Mouse (Mus musculus): Measurements from ENCODE around the gene Cd19. TPM values are rescaled to one million over a fixed set of nuclear protein-coding genes. Genes with fewer than 3 reads are reported as not detected.

The Cd19 gene
- polyA plus RNA-seq, 1 experiment: 196 TPM

DNA sequence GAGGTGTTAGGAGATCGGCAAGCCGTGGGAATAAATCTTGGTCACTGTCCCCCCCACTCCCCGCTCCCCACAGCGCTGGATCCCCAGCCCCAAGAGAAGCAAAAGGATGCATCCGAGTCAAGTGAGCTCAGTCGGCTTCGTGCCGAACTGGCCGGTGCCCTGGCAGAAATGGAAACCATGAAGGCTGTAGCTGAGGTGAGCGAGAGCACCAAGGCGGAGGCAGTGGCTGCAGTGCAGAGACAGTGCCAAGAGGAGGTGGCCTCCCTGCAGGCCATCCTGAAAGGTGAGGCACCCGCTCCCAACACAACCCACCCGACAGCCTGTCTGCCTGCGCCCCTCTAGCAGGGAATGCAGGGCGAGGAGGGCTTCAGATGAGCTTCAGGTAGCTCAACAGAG, 14.8 kb upstream of the Cd19 start:
- peak overlapping the region; percentile 82 for H3K4me3 ChIP-seq (replicated peaks; ENCODE audit: control insufficient read depth, low read depth, low read length)
- TF ChIP-seq CTCF (IDR thresholded peaks at IDR 0.05; ENCODE audit: control insufficient read depth, insufficient read depth, low read length) (no peak), POLR2A (IDR thresholded peaks at IDR 0.05; ENCODE audit: borderline replicate concordance, control insufficient read depth, low read depth, low read length) (no peak)
- 45% methylated on average over 15 of the region's 15 CpGs for WGBS
- no peak overlapping the region for H3K27ac ChIP-seq (ENCODE audit: control insufficient read depth, insufficient read depth, low read depth, low read length, poor library complexity)
- H3K4me1 ChIP-seq (ENCODE audit: control insufficient read depth, insufficient read depth, low read length): peaks cover 5% of the 10 kb centered on the region

DNA sequence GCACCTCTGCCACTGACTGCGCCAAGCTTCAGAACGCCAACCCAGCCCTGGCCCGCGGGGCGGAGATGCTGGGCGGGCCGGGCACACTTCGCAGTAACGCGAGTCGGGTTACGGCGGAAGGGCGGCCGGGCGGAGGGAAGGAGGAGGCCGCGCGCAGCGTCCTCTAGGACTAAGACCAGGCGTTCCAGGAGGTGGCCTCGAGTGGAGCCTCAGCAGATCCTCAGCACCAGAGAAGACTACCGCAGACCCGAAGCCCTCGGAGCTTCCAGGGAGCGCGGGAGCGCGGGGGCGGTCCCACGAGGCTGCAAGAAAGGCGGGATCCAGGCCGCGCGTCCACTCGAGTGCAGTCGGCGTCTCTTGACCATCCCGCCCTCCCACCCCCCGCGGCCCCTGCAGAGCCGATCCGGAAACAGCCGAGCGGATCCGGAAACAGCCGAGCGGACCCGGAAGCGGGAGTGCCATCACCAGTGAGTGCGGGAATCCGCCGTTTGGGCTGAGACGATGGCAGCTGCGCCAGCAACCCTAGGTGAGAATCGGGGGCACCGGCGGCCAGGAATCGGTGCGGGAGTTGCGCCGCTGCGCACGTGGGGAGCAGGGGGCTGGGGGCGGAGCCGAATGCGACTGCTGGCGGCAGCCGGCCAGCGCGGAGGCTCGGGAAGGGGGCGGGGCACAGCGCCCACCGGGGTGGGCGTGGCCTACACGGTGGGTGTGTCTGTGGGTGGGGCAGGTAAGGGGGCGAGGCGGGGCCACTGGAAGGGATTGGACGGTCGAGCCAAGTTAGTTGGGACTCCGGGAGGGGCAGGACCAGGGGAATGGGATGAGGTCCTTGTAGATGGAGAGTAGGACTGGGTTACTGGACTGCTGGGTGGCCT, 14.2 kb upstream of the Cd19 start, which contains the start of gene Rabep2:
Rabep2 (plus strand) TSS at position 129 of the 872 bp plus-strand sequence.
- peak; percentile 47; the same call in 1 of the 2 replicates for TF ChIP-seq POLR2A (IDR thresholded peaks at IDR 0.05; ENCODE audit: borderline replicate concordance, control insufficient read depth, low read depth, low read length)
- TF ChIP-seq CTCF (IDR thresholded peaks at IDR 0.05; ENCODE audit: control insufficient read depth, insufficient read depth, low read length): no peak
- peaks cover 5% of the 10 kb centered on the region for H3K4me1 ChIP-seq (ENCODE audit: control insufficient read depth, insufficient read depth, low read length)
- peak within 1 kb of the TSS; percentile 94 for H3K27ac ChIP-seq (ENCODE audit: control insufficient read depth, insufficient read depth, low read depth, low read length, poor library complexity)
- WGBS: under 1% methylated on average over 82 of the region's 82 CpGs
- H3K4me3 ChIP-seq (replicated peaks; ENCODE audit: control insufficient read depth, low read depth, low read length): peak within 1 kb of the TSS; percentile 82

DNA sequence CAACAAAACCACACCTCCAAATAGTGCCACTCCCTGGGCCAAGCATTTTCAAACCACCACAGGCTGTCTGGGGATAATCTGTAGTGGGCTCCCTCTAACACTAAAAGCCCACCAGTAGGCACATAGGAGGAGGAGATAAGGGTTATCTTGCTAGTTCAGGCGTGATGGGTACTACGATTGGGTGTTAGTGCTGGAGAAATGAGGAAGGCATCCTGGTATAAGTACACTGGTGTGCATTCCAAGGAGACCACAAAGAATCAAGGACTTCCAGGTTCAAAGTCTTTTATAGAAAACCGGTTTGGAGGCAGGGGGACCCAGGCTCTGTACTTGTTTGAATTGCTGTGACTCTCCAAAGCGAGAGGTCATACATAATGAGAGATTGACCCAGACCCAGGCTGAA, 13.5 kb upstream of the Cd19 start:
- WGBS: 23% methylated on average over 4 of the region's 4 CpGs
- Histone ChIP-seq H3K27ac (ENCODE audit: control insufficient read depth, insufficient read depth, low read depth, low read length, poor library complexity) (peak overlapping the region; percentile 94), H3K4me3 (replicated peaks; ENCODE audit: control insufficient read depth, low read depth, low read length) (no peak overlapping the region), H3K4me1 (ENCODE audit: control insufficient read depth, insufficient read depth, low read length) (peaks cover 5% of the 10 kb centered on the region)
- TF ChIP-seq CTCF (IDR thresholded peaks at IDR 0.05; ENCODE audit: control insufficient read depth, insufficient read depth, low read length): no peak
- TF ChIP-seq POLR2A (IDR thresholded peaks at IDR 0.05; ENCODE audit: borderline replicate concordance, control insufficient read depth, low read depth, low read length): no peak

DNA sequence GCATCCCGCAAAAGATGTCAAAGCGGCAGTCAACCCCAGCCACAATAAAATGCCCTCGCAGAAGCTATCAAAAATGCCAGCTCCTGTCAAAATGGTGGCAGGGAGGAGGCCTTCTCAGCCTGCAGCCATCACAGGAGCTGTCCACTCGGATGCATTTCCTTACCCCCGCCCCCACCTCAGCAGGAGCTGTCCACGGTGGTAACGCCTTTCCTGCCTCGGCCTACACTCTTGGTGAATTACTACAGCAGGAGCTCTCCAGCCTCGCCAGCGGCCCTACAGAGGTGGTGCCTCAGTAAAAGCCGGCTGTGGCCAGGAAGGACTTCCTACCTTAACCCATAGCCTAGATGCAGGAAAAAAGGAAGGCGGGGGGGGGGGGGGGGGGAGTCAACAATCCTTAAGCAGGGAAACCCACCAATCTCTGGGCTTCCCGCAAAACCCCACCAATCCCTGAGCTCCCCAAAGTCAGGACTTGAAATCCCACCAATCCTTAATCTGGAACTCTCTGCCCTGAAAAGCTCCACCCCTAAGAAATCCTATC, 12.7 kb upstream of the Cd19 start:
- peaks cover 5% of the 10 kb centered on the region for H3K4me1 ChIP-seq (ENCODE audit: control insufficient read depth, insufficient read depth, low read length)
- no peak overlapping the region; the same call in 1 of the 2 replicates for H3K27ac ChIP-seq (ENCODE audit: control insufficient read depth, insufficient read depth, low read depth, low read length, poor library complexity)
- no peak overlapping the region for H3K4me3 ChIP-seq (replicated peaks; ENCODE audit: control insufficient read depth, low read depth, low read length)
- WGBS: 92% methylated on average over 13 of the region's 13 CpGs
- TF ChIP-seq POLR2A (IDR thresholded peaks at IDR 0.05; ENCODE audit: borderline replicate concordance, control insufficient read depth, low read depth, low read length) (no peak), CTCF (IDR thresholded peaks at IDR 0.05; ENCODE audit: control insufficient read depth, insufficient read depth, low read length) (no peak)

DNA sequence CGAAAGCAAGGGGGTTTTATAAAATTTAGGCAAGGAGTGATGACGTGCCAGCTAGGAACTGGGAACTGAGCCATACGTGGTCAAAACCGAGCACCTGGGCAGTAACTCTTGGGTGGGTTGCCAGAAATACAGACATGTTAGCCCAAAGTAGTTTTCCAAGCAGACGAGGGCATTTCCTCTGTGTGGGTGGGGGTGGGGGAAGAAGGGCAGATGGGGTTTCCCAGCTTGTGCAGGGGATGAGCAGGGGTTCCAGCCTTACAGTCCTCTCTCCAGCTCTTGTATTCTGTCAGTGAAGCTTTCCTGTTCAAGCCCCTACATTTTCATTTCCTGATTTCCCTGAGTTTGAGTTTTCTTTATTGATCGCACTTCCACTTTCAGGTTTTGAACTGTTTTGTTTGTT, 9.5 kb upstream of the Cd19 start:
- TF ChIP-seq POLR2A (IDR thresholded peaks at IDR 0.05; ENCODE audit: borderline replicate concordance, control insufficient read depth, low read depth, low read length): no peak
- TF ChIP-seq CTCF (IDR thresholded peaks at IDR 0.05; ENCODE audit: control insufficient read depth, insufficient read depth, low read length): no peak
- Histone ChIP-seq H3K27ac (ENCODE audit: control insufficient read depth, insufficient read depth, low read depth, low read length, poor library complexity) (no peak overlapping the region), H3K4me1 (ENCODE audit: control insufficient read depth, insufficient read depth, low read length) (peaks cover 1% of the 10 kb centered on the region), H3K4me3 (replicated peaks; ENCODE audit: control insufficient read depth, low read depth, low read length) (no peak overlapping the region)
- WGBS: 57% methylated on average over 6 of the region's 6 CpGs

DNA sequence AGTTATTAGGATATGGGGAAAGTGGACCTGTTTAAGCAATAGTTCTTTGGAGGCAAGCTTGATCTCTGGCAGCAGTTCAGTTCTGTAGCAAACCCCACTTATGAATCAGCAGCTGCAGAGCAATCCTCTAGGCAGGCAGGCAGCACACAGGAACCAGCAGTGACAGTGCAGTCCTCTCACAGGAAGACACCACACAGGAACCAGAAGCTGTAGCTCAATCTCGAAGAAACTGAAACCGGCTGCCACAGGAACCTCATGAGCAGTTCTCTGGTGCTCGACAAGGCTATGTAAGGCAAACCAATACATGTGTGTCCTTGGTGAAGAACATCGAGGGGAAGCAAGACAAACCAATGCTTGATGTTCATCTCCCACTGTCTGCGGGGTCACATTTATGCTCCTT, 7.1 kb upstream of the Cd19 start:
- Histone ChIP-seq H3K27ac (ENCODE audit: control insufficient read depth, insufficient read depth, low read depth, low read length, poor library complexity) (no peak overlapping the region), H3K4me3 (replicated peaks; ENCODE audit: control insufficient read depth, low read depth, low read length) (no peak overlapping the region), H3K4me1 (ENCODE audit: control insufficient read depth, insufficient read depth, low read length) (peaks cover 3% of the 10 kb centered on the region)
- 45% methylated on average over 5 of the region's 5 CpGs for WGBS
- TF ChIP-seq CTCF (IDR thresholded peaks at IDR 0.05; ENCODE audit: control insufficient read depth, insufficient read depth, low read length): no peak
- TF ChIP-seq POLR2A (IDR thresholded peaks at IDR 0.05; ENCODE audit: borderline replicate concordance, control insufficient read depth, low read depth, low read length): no peak

DNA sequence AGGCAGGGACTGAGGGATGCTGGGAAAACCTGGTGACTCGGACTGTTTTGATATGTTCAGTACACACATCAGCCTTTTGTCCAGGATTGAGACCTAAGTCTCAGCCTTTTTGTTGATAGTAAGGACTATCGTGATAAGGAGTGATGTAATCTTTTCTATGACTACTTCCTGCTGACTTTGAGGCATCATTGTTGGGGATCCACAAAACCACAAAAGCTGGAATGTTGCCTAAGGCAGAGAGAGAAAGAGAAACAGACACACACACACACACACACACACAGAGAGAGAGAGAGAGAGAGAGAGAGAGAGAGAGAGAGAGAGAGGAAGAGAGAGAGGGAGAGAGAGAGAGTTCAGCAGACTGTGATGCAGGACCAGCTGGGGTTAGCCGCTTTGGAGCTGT, 3.8 kb upstream of the Cd19 start:
- no peak for TF ChIP-seq POLR2A (IDR thresholded peaks at IDR 0.05; ENCODE audit: borderline replicate concordance, control insufficient read depth, low read depth, low read length)
- Histone ChIP-seq H3K27ac (ENCODE audit: control insufficient read depth, insufficient read depth, low read depth, low read length, poor library complexity) (peak overlapping the region; percentile 91; the same call in 1 of the 2 replicates), H3K4me3 (replicated peaks; ENCODE audit: control insufficient read depth, low read depth, low read length) (no peak overlapping the region), H3K4me1 (ENCODE audit: control insufficient read depth, insufficient read depth, low read length) (peaks cover 3% of the 10 kb centered on the region)
- 24% methylated on average over 3 of the region's 3 CpGs for WGBS

DNA sequence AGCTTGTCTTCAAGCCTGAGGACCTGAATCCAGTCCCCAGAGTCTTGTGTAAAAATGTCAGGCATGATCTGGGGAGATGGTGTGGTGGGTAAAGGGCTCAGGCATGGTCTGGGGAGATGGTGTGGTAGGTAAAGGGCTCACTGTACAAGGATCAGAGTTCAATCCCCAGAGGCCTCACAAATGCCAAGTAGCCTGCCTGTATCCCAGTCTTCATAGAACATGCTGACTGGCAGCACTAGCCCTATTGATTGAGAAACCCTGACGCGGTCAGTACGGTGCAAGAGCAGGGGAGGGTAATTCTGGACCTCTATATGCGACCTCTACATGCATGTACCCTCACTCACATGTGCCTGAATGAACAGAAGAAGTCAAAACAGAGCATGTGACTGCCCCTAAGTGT, 2.9 kb upstream of the Cd19 start:
- Histone ChIP-seq H3K4me1 (ENCODE audit: control insufficient read depth, insufficient read depth, low read length) (peaks cover 3% of the 10 kb centered on the region), H3K4me3 (replicated peaks; ENCODE audit: control insufficient read depth, low read depth, low read length) (no peak overlapping the region), H3K27ac (ENCODE audit: control insufficient read depth, insufficient read depth, low read depth, low read length, poor library complexity) (peak overlapping the region; percentile 91)
- TF ChIP-seq POLR2A (IDR thresholded peaks at IDR 0.05; ENCODE audit: borderline replicate concordance, control insufficient read depth, low read depth, low read length) (no peak), CTCF (IDR thresholded peaks at IDR 0.05; ENCODE audit: control insufficient read depth, insufficient read depth, low read length) (no peak)
- WGBS: 73% methylated on average over 4 of the region's 4 CpGs
